Mouse (Mus musculus) liver, adult 2 months (tissue): ENCODE measurements around the gene Cdh10. TPM values are rescaled to one million over a fixed set of nuclear protein-coding genes. Genes with fewer than 3 reads are reported as not detected.

Source experiments
- DNase-seq: peaks from one replicate; pipeline ENCODE4 v3.0.0-alpha.2; 2011; ENCODE audit warnings: low read depth, low spot score; ENCODE audit errors: extremely low read depth
- H3K27ac ChIP-seq: fragments of 200-500 bp; replicated peaks from 2 replicates; pipeline ENCODE4 v1.5.1; 2012; ENCODE audit warnings: low read depth, mild to moderate bottlenecking, control low read depth, inconsistent platforms, low read length; ENCODE audit not compliant: insufficient read depth
- H3K27me3 ChIP-seq: fragments of 200-500 bp; 2 replicates; pipeline ENCODE4 v1.6.1; 2012; ENCODE audit warnings: mild to moderate bottlenecking, moderate library complexity, low read length, inconsistent platforms; ENCODE audit not compliant: control insufficient read depth, insufficient read depth
- H3K36me3 ChIP-seq: fragments of 200-500 bp; 2 replicates; pipeline ENCODE4 v1.6.1; 2012; ENCODE audit warnings: low read length, inconsistent platforms; ENCODE audit not compliant: control insufficient read depth, insufficient read depth
- H3K4me1 ChIP-seq: fragments of 200-500 bp; 2 replicates; pipeline ENCODE4 v1.6.1; 2011; ENCODE audit warnings: low read length; ENCODE audit not compliant: control insufficient read depth, insufficient read depth
- H3K4me3 ChIP-seq: fragments of 200-500 bp; 2 replicates; pipeline ENCODE4 v1.5.1; 2011; ENCODE audit warnings: low read depth, mild to moderate bottlenecking, control low read depth, low read length, moderate library complexity; ENCODE audit not compliant: insufficient read depth
- H3K79me2 ChIP-seq: fragments of 200-500 bp; 2 replicates; pipeline ENCODE4 v1.6.1; 2012; ENCODE audit warnings: inconsistent platforms, mild to moderate bottlenecking, low read length, moderate library complexity; ENCODE audit not compliant: control insufficient read depth, insufficient read depth
- H3K9ac ChIP-seq: fragments of 200-500 bp; 2 replicates; pipeline ENCODE4 v1.6.1; 2012; ENCODE audit warnings: low read depth, mild to moderate bottlenecking, control low read depth, inconsistent platforms, low read length
- CTCF ChIP-seq: fragments of 200-500 bp; IDR thresholded peaks from 2 replicates; pipeline ENCODE4 v1.5.1; 2011; ENCODE audit warnings: low read depth, low read length, control low read depth
- POLR2A ChIP-seq: fragments of 200-500 bp; IDR thresholded peaks from 2 replicates; pipeline ENCODE4 v1.6.1; 2011; ENCODE audit warnings: low read length, control low read depth; ENCODE audit not compliant: insufficient read depth; ENCODE audit errors: extremely low read depth
- WGBS: fragments of 180-500 bp; shearing (Covaris S2); methylation state at CpG from one replicate; pipeline ENCODE4 v1.1.7; 2018; 5-methylcytosine and 5-hydroxymethylcytosine counted together
- polyA plus RNA-seq: library from polyadenylated mRNA; depleted of rRNA; stranded (reverse); fragments of >200 nt; gene quantifications from 2 replicates; pipeline ENCODE4 v1.2.3, GENCODE M21; 2012
- total RNA-seq: library from RNA; depleted of rRNA; stranded (reverse); fragments of >200 nt; gene quantifications from 2 replicates; pipeline ENCODE4 v1.2.3, GENCODE M21; 2014

The Cdh10 gene
- total and polyA plus RNA-seq, 2 experiments: not detected

DNA sequence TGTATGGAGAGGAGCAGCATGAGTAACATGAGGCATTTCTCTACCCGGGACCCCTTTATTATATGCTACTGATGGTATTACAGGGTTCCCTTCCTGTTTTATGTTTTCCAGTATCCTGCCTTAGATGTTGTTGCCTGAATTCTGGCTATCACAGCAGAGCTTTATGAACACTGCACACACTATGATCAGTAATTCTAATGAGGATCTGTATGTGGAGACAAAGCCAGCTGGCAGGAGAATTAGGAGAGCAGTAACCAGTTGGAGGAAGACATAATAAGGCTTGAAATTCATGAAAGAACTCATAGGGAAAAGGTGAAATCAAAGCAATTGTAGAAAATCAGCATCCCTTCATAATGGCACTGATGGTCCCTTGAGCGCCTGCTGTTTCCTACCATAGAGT is 51.1 kb downstream of the Cdh10 start:
- no peak for TF ChIP-seq POLR2A
- no peak for TF ChIP-seq CTCF
- WGBS: 87% methylated on average over 2 of the region's 2 CpGs

DNA sequence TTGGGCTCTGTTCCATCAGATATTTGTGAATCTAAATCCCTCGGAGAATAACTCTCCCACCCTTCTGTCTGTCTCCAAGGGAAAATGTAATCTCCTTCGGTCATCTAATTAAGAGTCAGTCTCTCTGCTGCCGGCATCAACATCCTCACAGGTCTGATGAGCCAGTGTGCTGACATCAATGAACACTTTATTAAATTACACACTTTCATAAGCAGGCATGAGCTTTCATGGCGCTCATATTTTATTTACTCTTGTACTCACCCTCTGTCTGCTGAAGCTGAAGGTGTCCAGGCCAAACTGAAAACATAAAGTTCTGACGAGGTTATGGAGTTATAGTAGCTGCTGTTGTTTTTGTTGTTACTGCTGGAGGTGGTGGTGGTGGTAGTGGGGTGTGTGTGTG is 62.7 kb downstream of the Cdh10 start:
- Histone ChIP-seq H3K79me2 (no peaks in the 10 kb centered on the region), H3K27ac (no peak overlapping the region), H3K4me1 (no peaks in the 10 kb centered on the region), H3K4me3 (no peak overlapping the region), H3K27me3 (no peaks in the 10 kb centered on the region), H3K36me3 (no peaks in the 10 kb centered on the region), H3K9ac (no peak overlapping the region)
- no peak for TF ChIP-seq CTCF
- no peak for TF ChIP-seq POLR2A
- no peak for DNase-seq
- WGBS: 78% methylated on average over 5 of the region's 5 CpGs

More for the DNA sequence above, 51.1 kb downstream of the Cdh10 start:
- H3K27me3 ChIP-seq: no peaks in the 10 kb centered on the region
- H3K79me2 ChIP-seq: no peaks in the 10 kb centered on the region
- H3K4me1 ChIP-seq: no peaks in the 10 kb centered on the region
- no peaks in the 10 kb centered on the region for H3K36me3 ChIP-seq
- H3K4me3 ChIP-seq: no peak overlapping the region
- H3K27ac ChIP-seq: no peak overlapping the region
- DNase-seq: no peak
- no peak overlapping the region for H3K9ac ChIP-seq

DNA sequence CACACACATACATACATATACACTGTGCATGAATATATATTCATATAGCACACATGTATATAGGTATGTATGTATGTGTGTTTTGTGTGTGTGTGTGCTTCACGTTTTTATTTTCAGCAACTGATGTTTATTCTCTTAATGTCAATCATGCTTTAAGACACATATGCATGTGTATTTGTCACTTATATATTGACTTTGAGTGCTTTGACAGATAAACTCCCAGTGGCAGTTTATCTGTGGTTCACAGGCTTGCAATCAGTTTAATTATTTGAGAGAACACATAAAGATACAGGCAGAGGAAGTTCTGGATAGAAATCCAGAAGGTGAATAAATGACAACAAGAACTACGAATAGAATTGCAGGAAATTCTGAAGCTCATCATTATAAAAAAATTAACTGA is 67.9 kb downstream of the Cdh10 start:
- H3K4me1 ChIP-seq: no peaks in the 10 kb centered on the region
- H3K36me3 ChIP-seq: no peaks in the 10 kb centered on the region
- 66% methylated on average over 2 of the region's 2 CpGs for WGBS
- no peak for TF ChIP-seq POLR2A
- no peaks in the 10 kb centered on the region; the same call in 1 of the 2 replicates for H3K27me3 ChIP-seq
- no peak overlapping the region for H3K9ac ChIP-seq
- H3K27ac ChIP-seq: no peak overlapping the region
- no peaks in the 10 kb centered on the region for H3K79me2 ChIP-seq
- no peak overlapping the region for H3K4me3 ChIP-seq
- no peak for DNase-seq

DNA sequence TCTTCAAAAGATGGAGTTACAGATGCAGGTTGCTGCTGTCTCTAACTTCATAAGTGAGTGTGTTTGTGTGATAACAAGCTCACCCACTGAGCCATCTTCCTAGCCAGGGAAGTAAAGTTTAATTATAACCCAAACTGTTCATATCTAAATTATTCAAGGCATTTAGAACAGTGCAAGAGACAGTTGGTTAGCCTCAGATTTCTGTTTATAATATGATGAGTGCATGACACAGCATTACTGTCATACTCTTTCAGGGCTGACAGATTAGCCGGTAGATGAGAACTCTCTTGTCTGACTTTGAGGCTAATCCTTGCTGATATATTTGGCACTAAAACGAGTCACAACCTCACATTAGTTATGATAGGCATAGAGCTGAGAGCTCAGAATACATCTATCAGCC is 70.2 kb downstream of the Cdh10 start:
- TF ChIP-seq CTCF: no peak
- TF ChIP-seq POLR2A: no peak
- no peak for DNase-seq
- no peak overlapping the region for H3K27ac ChIP-seq
- no peak overlapping the region for H3K9ac ChIP-seq
- no peaks in the 10 kb centered on the region for H3K36me3 ChIP-seq
- H3K79me2 ChIP-seq: no peaks in the 10 kb centered on the region
- no peak overlapping the region for H3K4me3 ChIP-seq
- WGBS: 66% methylated on average over 2 of the region's 2 CpGs
- no peaks in the 10 kb centered on the region for H3K4me1 ChIP-seq
- H3K27me3 ChIP-seq: no peaks in the 10 kb centered on the region; the same call in 1 of the 2 replicates

DNA sequence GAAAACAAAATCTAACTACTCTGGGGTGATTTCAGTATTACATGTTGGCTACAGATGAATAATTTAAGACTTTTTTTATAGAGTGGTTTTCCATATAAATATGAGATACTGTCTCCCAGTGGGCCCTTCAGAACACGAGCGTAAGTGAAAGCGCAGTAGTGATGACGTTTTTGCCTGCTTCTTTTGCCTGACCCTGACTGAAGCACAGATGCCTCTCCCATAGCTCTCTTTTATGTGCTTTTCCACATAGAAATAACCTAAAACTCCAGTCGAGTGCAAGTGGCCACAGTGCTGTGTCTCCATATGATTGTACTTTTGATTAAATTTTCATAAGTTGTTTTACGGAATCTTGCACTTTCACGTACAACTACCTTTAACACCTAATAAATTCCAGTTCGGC is 71.6 kb downstream of the Cdh10 start:
- TF ChIP-seq POLR2A (no peak), CTCF (no peak)
- H3K9ac ChIP-seq: no peak overlapping the region
- H3K4me1 ChIP-seq: no peaks in the 10 kb centered on the region
- WGBS: 89% methylated on average over 8 of the region's 8 CpGs
- H3K4me3 ChIP-seq: no peak overlapping the region
- H3K27ac ChIP-seq: no peak overlapping the region
- H3K27me3 ChIP-seq: no peaks in the 10 kb centered on the region; the same call in 1 of the 2 replicates
- no peaks in the 10 kb centered on the region for H3K36me3 ChIP-seq
- DNase-seq: no peak
- H3K79me2 ChIP-seq: no peaks in the 10 kb centered on the region

DNA sequence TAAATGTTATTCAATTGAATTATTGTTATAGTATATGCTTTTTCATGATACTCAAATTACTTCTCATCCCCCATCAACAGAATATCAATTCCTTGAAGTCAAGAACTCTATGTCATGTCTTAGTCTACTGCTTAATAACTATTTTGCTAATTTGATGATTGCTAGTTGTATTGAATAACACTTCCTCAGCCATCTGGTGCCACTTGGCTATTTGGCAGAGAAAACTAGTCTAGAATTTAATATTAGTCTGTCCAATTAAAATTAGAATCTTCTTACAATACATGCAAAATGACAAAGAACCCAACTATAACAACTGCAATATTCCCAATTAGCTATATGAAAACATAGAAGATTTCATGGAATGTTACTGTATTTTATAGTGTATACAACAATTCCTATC is 82.0 kb downstream of the Cdh10 start:
- Histone ChIP-seq H3K9ac (no peak overlapping the region), H3K36me3 (no peaks in the 10 kb centered on the region), H3K27me3 (no peaks in the 10 kb centered on the region), H3K79me2 (no peaks in the 10 kb centered on the region), H3K27ac (no peak overlapping the region), H3K4me3 (no peak overlapping the region), H3K4me1 (no peaks in the 10 kb centered on the region)
- TF ChIP-seq CTCF: no peak
- TF ChIP-seq POLR2A: no peak
- DNase-seq: no peak
